Mouse (Mus musculus): ENCODE measurements around the gene Ralb. TPM values are rescaled to one million over a fixed set of nuclear protein-coding genes. Genes with fewer than 3 reads are reported as not detected.

Gene Ralb
- 65.7 and 67.3 TPM in 2 replicates for polyA plus RNA-seq (2016; fragmentation: Nextera tagmentation; extraction: Ambion mirVana)

GRCm38 (mm10) chr1:119504260-119505062 is at the start of gene Ralb:
TSS of gene Ralb (minus strand) at chr1:119504794.
- peaks cover 20% of the 10 kb centered on the region for H3K4me1 ChIP-seq
- WGBS = under 1% methylated on average over 57 of the region's 57 CpGs
- H3K27me3 ChIP-seq = peaks cover 20% of the 10 kb centered on the region
- H3K4me3 ChIP-seq (replicated peaks) = peak within 1 kb of the TSS; percentile 57
- H3K36me3 ChIP-seq (replicated peaks) = no peaks in the 10 kb centered on the region
- H3K27ac ChIP-seq = no peak within 1 kb of the TSS
- ATAC-seq (ENCODE audit: low FRiP score) = peak; percentile 99
- H3K9ac ChIP-seq = peak within 1 kb of the TSS; percentile 63
- no peaks in the 10 kb centered on the region for H3K9me3 ChIP-seq
- H3K4me2 ChIP-seq = peak within 1 kb of the TSS; percentile 70

- Histone ChIP-seq H3K9me3 (no peaks in the 10 kb centered on the region), H3K9ac (no peak overlapping the region), H3K4me2 (no peak overlapping the region), H3K4me1 (no peaks in the 10 kb centered on the region), H3K27me3 (no peaks in the 10 kb centered on the region), H3K27ac (no peak overlapping the region), H3K4me3 (replicated peaks) (no peak overlapping the region), H3K36me3 (replicated peaks) (peaks cover 43% of the 10 kb centered on the region)
- no peak for ATAC-seq (ENCODE audit: low FRiP score)
- WGBS = 83% methylated on average over 1 of the region's 1 CpGs
These were observed 47.1 kb upstream of the Ralb start for GRCm38 (mm10) chr1:119551651-119552050.

- Histone ChIP-seq H3K36me3 (replicated peaks) (peaks cover 45% of the 10 kb centered on the region), H3K4me3 (replicated peaks) (no peak overlapping the region), H3K9me3 (no peaks in the 10 kb centered on the region), H3K9ac (no peak overlapping the region), H3K27me3 (no peaks in the 10 kb centered on the region), H3K4me1 (no peaks in the 10 kb centered on the region), H3K4me2 (no peak overlapping the region), H3K27ac (no peak overlapping the region)
- WGBS = 89% methylated on average over 2 of the region's 2 CpGs
- no peak for ATAC-seq (ENCODE audit: low FRiP score)
These were observed 45.5 kb upstream of the Ralb start for GRCm38 (mm10) chr1:119550064-119550463.

GRCm38 (mm10) chr1:119549327-119549689 is 44.7 kb upstream of the Ralb start:
- Histone ChIP-seq H3K27me3 (no peaks in the 10 kb centered on the region), H3K36me3 (replicated peaks) (peaks cover 45% of the 10 kb centered on the region), H3K9me3 (no peaks in the 10 kb centered on the region), H3K4me1 (no peaks in the 10 kb centered on the region), H3K4me2 (no peak overlapping the region), H3K4me3 (replicated peaks) (no peak overlapping the region), H3K27ac (no peak overlapping the region), H3K9ac (no peak overlapping the region)
- ATAC-seq (ENCODE audit: low FRiP score) = no peak
- WGBS = 93% methylated on average over 7 of the region's 7 CpGs

- Histone ChIP-seq H3K9me3 (no peaks in the 10 kb centered on the region), H3K27ac (no peak overlapping the region), H3K27me3 (no peaks in the 10 kb centered on the region), H3K4me2 (no peak overlapping the region), H3K4me3 (replicated peaks) (no peak overlapping the region), H3K9ac (no peak overlapping the region), H3K36me3 (replicated peaks) (peaks cover 50% of the 10 kb centered on the region), H3K4me1 (no peaks in the 10 kb centered on the region)
- ATAC-seq (ENCODE audit: low FRiP score) = no peak
- 70% methylated on average over 7 of the region's 7 CpGs for WGBS
These were observed 44.2 kb upstream of the Ralb start for GRCm38 (mm10) chr1:119548668-119549326.

GRCm38 (mm10) chr1:119546490-119546889 is 41.9 kb upstream of the Ralb start:
- no peaks in the 10 kb centered on the region for H3K9me3 ChIP-seq
- H3K27ac ChIP-seq = no peak overlapping the region
- H3K4me1 ChIP-seq = no peaks in the 10 kb centered on the region
- WGBS = 90% methylated on average over 3 of the region's 3 CpGs
- no peaks in the 10 kb centered on the region for H3K27me3 ChIP-seq
- no peak for ATAC-seq (ENCODE audit: low FRiP score)
- H3K9ac ChIP-seq = no peak overlapping the region
- no peak overlapping the region for H3K4me3 ChIP-seq (replicated peaks)
- peaks cover 46% of the 10 kb centered on the region for H3K36me3 ChIP-seq (replicated peaks)
- no peak overlapping the region for H3K4me2 ChIP-seq

GRCm38 (mm10) chr1:119545671-119546070 is 41.1 kb upstream of the Ralb start:
- ATAC-seq (ENCODE audit: low FRiP score) = no peak
- 92% methylated on average over 4 of the region's 4 CpGs for WGBS
- Histone ChIP-seq H3K4me1 (no peaks in the 10 kb centered on the region), H3K9me3 (no peaks in the 10 kb centered on the region), H3K36me3 (replicated peaks) (peaks cover 46% of the 10 kb centered on the region), H3K27ac (no peak overlapping the region), H3K27me3 (no peaks in the 10 kb centered on the region), H3K4me2 (no peak overlapping the region), H3K4me3 (replicated peaks) (no peak overlapping the region), H3K9ac (no peak overlapping the region)

GRCm38 (mm10) chr1:119545164-119545563 is 40.6 kb upstream of the Ralb start:
- WGBS = 85% methylated on average over 2 of the region's 2 CpGs
- H3K27me3 ChIP-seq = no peaks in the 10 kb centered on the region
- no peaks in the 10 kb centered on the region for H3K4me1 ChIP-seq
- H3K27ac ChIP-seq = no peak overlapping the region
- ATAC-seq (ENCODE audit: low FRiP score) = no peak
- no peak overlapping the region for H3K4me2 ChIP-seq
- no peak overlapping the region for H3K9ac ChIP-seq
- H3K36me3 ChIP-seq (replicated peaks) = peaks cover 43% of the 10 kb centered on the region
- no peak overlapping the region for H3K4me3 ChIP-seq (replicated peaks)
- no peaks in the 10 kb centered on the region for H3K9me3 ChIP-seq

- Histone ChIP-seq H3K4me1 (no peaks in the 10 kb centered on the region), H3K27ac (no peak overlapping the region), H3K27me3 (no peaks in the 10 kb centered on the region), H3K36me3 (replicated peaks) (peaks cover 39% of the 10 kb centered on the region), H3K4me3 (replicated peaks) (no peak overlapping the region), H3K9ac (no peak overlapping the region), H3K4me2 (no peak overlapping the region), H3K9me3 (no peaks in the 10 kb centered on the region)
- ATAC-seq (ENCODE audit: low FRiP score) = no peak
- 94% methylated on average over 5 of the region's 5 CpGs for WGBS
These were observed 40.1 kb upstream of the Ralb start for GRCm38 (mm10) chr1:119544611-119545155.

- Histone ChIP-seq H3K4me1 (no peaks in the 10 kb centered on the region), H3K27me3 (no peaks in the 10 kb centered on the region), H3K4me2 (no peak overlapping the region), H3K9ac (no peak overlapping the region), H3K9me3 (no peaks in the 10 kb centered on the region), H3K27ac (no peak overlapping the region), H3K4me3 (replicated peaks) (no peak overlapping the region), H3K36me3 (replicated peaks) (peaks cover 36% of the 10 kb centered on the region)
- ATAC-seq (ENCODE audit: low FRiP score) = no peak
- WGBS = 90% methylated on average over 6 of the region's 6 CpGs
These were observed 38.7 kb upstream of the Ralb start for GRCm38 (mm10) chr1:119543316-119543715.

GRCm38 (mm10) chr1:119541570-119541969 is 37.0 kb upstream of the Ralb start:
- WGBS = 79% methylated on average over 2 of the region's 3 CpGs

GRCm38 (mm10) chr1:119540836-119541557 is 36.4 kb upstream of the Ralb start:
- no peak overlapping the region for H3K27ac ChIP-seq
- WGBS = 92% methylated on average over 9 of the region's 9 CpGs
- H3K4me3 ChIP-seq (replicated peaks) = no peak overlapping the region
- H3K4me2 ChIP-seq = no peak overlapping the region
- no peaks in the 10 kb centered on the region for H3K9me3 ChIP-seq
- H3K27me3 ChIP-seq = no peaks in the 10 kb centered on the region
- no peaks in the 10 kb centered on the region for H3K4me1 ChIP-seq
- no peak overlapping the region for H3K9ac ChIP-seq
- ATAC-seq (ENCODE audit: low FRiP score) = no peak
- peaks cover 20% of the 10 kb centered on the region for H3K36me3 ChIP-seq (replicated peaks)

More at GRCm38 (mm10) chr1:119541570-119541969, 37.0 kb upstream of the Ralb start:
- Histone ChIP-seq H3K4me3 (replicated peaks) (no peak overlapping the region), H3K9me3 (no peaks in the 10 kb centered on the region), H3K9ac (no peak overlapping the region), H3K4me1 (no peaks in the 10 kb centered on the region), H3K36me3 (replicated peaks) (peaks cover 24% of the 10 kb centered on the region), H3K27ac (no peak overlapping the region), H3K4me2 (no peak overlapping the region), H3K27me3 (no peaks in the 10 kb centered on the region)
- ATAC-seq (ENCODE audit: low FRiP score) = no peak
